Mouse (Mus musculus) lung, adult 18-20 months (tissue): Measurements from ENCODE around the gene Arhgap6.

Experiments used
- DNase-seq, 2 experiments: peaks; one replicate each; pipeline ENCODE4 v3.0.0; 2022; ENCODE audit warnings: mixed read lengths in 2 of 2

Arhgap6 gene

DNA sequence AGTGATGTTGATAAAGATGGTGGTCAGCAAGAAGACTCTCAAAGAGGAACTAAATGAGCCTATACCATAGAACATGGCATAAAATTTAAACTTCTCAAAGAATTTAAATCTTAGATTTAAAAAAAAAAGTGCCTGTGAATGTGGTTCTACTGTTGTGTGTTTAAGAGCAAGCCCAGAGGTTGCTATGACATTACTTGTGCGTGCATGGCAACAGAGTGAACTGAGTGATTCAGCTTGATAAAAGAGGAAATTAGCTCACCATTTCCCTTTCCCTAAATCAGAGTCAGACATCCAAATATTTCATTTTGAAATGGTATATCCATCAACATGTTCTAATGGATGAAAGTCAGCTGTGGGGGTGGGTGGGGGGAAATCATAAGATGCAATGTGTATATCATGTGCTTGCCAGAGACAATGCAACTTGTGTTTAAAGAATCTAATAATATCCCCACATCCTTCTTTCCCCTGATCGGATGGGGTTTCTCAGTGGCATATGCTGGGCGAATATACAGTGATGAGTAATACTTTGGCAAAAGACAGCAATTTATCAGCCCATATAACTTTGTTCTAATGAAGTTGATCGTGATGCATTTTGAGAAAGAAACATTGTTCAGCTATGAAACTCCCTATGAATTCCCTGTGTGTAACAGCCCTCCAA is 328.3 kb downstream of the Arhgap6 start:
- DNase-seq = peak in 1 of 2 experiments; percentile 15

DNA sequence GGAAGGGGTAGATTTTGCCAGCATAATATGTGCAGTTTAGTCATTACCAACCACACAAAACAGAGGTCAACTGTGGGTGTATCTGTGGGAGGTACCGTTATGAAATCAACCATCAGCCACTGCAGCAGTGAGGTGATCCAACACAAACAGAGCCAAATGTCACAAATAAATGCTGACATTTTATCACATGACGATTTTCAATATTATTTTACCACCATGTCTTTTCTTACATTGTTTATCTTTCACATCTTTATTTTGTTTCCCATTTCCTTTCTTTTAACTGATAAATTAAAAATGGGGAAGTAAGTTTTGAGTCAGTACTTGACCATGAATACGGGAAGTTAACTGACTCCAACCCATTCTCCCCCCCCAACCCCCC is 328.9 kb downstream of the Arhgap6 start:
- peak in 1 of 2 experiments; percentile 19 for DNase-seq

- DNase-seq = no peak
Observed at GRCm38 (mm10) chrX:169139758-169140157, 344.9 kb downstream of the Arhgap6 start.

DNA sequence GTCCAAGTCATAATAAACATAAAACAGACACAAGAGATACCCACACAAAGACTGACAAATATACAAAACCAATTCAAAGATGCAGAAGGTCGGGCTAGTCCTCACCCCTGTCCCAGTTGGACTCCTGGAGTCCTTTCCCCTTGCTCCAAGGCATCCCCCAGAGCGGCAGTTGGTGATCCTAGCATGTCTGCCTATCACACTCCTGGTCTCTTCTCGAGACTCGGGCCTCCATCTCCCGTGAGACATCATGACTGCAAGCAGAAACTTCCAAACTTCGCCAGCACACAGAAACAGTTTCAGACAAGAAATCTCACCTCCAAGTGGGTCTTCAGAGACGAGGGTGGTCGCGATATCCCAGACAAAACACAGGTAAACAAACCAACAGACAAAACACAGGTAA is 345.6 kb downstream of the Arhgap6 start:
- DNase-seq = no peak

GRCm38 (mm10) chrX:169153805-169154204 is 358.9 kb downstream of the Arhgap6 start:
- DNase-seq = no peak

- DNase-seq = no peak
Observed at GRCm38 (mm10) chrX:169158385-169158784, 363.5 kb downstream of the Arhgap6 start.

GRCm38 (mm10) chrX:169170981-169171380 is 376.1 kb downstream of the Arhgap6 start:
- no peak for DNase-seq

GRCm38 (mm10) chrX:169173796-169174195 is 378.9 kb downstream of the Arhgap6 start:
- peak; percentile 3 to 16 for DNase-seq

DNA sequence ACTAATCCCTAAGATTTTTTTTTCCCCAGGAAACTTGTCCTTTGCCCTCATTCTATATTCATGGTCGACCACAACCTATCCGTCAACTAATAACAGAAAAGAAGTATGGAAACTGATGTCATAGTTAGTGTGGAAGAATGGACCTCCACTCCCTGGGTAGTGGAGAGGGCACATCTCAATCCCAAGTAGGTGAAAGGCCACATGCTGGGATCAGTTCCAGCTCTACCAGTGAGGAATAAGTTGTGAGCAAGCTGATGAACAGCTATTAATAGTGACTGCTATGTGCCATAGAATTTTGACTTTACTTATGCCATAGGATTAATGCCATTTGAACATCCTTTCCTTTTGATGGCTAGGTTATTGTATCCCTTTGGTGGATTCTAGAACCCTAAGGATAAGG is 383.7 kb downstream of the Arhgap6 start:
- DNase-seq = no peak

- no peak for DNase-seq
Observed at GRCm38 (mm10) chrX:169187100-169187499, 392.2 kb downstream of the Arhgap6 start, which contains the start of gene Amelx. Amelx (minus strand) TSS chrX:169187200.

DNA sequence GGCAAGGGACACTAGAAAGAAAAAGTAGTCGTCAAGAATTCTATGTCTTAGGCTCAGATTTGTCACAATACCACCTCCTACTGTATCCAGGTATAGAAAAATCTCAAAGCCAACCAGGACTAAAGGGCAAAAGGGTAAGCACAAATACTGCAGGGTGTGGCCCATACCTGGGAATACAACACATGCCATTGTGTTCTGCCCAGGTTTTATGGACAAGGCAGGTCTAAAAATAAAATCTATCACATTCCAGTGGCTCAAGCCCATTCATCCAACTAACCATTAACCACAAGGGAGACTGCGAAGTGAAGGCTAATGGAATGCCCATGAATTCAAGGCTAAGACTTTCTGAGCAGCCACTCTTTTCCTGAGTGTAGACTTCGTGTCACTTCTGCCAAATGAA is 415.1 kb downstream of the Arhgap6 start:
- no peak for DNase-seq

DNA sequence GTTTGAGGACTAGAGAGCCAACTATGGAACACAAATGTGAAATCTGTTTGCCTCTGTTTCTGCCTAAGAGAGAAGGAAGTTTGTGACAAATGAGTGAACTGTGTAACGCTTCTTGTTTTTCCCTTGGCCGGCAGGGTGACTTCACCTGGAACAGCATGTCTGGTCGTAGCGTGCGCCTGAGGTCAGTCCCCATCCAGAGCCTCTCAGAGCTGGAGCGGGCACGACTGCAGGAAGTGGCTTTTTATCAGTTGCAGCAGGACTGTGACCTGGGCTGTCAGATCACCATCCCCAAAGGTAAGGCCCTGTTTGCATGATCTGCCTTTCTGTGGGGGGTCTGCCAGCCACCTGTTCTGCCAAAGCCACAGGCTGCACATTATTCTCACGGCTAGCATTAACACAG is 425.2 kb downstream of the Arhgap6 start:
- no peak for DNase-seq

- no peak for DNase-seq
Observed at GRCm38 (mm10) chrX:169222357-169223062, 427.6 kb downstream of the Arhgap6 start.

GRCm38 (mm10) chrX:169255915-169256314 is 461.0 kb downstream of the Arhgap6 start:
- no peak for DNase-seq

GRCm38 (mm10) chrX:169256741-169257140 is 461.8 kb downstream of the Arhgap6 start:
- no peak for DNase-seq

GRCm38 (mm10) chrX:169261034-169261433 is 466.1 kb downstream of the Arhgap6 start:
- DNase-seq = no peak

DNA sequence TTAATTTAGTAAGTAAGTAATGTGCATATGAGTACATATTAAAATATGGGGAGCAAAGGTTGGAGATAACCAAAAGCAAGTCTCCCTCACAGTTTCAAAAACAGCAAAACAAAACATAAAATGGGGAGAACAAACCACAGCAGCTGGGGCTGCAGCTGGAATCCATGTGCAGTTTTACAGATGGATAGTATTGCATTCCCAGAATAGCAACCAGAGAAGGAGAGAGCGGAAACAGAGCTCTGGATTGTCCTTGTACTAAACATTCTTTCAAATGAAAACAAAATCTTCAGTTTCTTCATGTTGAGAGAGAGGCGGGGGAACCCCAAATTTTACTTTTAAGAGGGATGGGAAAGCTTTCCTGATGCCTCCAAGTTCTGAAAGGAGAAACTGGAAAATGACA is 467.3 kb downstream of the Arhgap6 start:
- no peak for DNase-seq

GRCm38 (mm10) chrX:169263433-169264172 is 468.7 kb downstream of the Arhgap6 start:
- no peak for DNase-seq

DNA sequence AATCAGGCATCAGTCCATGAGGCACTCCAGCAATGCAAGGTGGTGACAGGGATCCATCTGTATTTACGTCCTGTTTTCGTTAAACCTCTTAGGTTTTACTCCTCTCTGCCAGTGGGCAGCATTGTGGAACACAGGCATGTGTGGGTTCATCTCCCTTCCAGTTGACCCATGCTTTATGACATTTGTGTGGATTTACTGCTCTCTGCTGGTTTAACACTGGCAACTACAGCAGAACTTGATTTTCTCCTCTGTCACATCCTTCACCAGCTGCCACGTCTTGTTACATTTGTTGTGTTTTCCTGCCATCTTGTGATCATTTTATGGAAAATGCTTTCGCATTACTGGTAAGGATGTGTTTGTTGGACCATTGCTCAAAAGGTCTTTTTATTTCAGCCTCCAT is 504.7 kb downstream of the Arhgap6 start:
- DNase-seq = no peak

DNA sequence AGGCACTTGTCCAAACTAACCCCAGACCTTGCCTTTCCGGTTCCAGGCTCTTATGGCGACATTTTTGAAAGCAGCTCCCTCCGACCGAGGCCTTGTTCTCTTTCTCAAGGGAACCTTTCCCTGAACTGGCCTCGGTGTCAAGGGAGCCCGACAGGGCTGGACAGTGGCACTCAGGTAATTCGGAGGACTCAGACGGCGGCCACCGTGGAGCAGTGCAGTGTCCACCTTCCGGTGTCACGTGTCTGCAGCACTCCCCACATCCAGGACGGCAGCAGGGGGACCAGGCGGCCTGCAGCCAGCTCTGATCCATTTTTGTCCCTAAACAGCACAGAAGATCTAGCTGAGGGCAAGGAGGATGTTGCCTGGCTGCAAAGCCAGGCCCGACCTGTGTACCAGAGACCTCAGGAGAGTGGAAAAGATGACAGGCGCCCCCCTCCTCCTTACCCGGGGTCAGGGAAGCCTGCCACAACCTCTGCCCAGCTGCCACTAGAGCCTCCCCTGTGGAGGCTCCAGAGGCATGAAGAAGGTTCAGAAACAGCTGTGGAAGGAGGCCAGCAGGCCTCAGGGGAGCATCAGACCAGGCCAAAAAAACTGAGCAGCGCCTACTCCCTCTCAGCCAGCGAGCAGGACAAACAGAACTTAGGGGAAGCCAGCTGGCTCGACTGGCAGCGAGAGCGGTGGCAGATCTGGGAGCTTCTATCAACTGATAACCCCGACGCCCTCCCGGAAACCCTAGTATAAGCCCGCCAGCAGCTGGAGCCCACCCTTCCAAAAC is 507.6 kb downstream of the Arhgap6 start:
- peak; percentile 8 to 38 for DNase-seq

DNA sequence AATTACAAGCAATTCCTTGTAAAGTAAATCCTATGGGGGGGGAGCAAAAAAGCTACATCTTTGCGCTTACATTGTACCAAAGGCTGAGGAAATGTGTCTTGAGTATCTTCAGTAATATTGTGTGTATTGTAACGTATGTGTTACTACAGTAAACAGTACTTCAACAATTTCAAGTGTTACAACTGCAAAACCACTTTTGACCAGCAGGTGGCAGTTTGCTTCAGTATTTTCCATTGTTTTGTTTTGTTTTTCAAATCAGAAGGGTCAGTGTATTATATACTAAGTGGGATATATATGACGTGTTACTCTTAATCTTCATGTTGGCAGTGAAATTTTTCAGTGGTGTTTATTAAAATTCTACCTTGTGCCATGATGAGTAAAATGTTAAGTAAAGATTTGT is 509.0 kb downstream of the Arhgap6 start:
- peak in 1 of 2 experiments; percentile 29 for DNase-seq

DNA sequence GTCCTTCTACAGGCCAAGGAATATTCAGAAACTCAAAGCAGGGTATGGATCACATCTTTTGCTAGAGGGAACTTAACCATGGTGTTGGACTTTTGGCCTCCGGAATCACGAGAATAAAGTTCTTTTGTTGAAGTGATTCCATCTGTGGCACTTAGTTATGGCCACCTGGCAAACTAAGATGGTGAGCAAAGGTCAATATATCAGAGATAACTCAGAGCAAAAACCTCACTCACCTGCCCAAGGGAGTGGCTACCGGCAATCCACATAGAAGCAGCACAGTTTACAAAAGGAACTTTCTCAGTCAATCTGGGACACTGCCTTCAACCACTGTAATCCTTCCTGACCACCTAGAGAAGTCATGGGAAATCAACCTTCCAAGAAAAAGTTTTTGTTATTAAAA is 513.7 kb downstream of the Arhgap6 start:
- DNase-seq = no peak
